Mouse (Mus musculus): ENCODE data around the gene Chst3.

DNA sequence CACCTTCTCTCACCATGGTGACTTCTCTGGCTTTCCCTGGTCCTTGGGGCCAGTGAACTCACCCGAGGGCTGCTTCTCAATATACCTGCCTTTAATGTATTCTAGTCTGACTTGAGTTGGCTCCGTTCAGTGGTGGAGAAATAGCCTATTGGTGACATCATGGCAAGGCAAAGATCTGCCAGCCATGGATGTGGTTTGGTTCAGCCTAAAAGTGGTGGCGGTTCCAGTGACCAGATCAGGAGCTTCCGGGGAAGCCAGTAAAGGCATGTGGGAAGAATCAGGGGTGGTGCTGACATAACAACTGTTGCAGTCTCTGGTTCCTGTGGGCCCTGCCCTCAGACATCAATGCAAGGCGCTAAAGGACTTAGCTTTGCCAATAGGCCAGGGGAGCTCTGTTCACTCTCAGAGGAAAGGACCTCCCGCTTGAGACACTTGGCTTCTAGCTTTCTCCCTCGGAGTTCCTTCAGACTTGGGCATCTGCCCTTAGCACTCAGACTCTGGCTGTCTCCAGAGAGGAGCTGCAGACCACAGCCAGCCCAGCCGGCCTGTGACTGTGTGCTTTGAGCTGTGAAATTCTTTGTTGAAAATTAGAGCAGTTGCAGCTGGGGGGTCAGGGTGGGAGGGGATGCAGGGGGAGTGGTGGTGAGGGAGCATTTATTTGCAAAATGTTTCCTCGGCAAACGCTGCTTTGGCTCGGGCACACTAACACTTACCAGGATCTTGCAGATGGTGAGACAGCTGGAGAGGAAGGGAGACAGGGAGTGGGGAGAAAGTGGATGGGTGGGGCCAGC lies 6.3 kb downstream of the Chst3 start:
- no peak for TF ChIP-seq CTCF (IDR thresholded peaks at IDR 0.05; ENCODE audit: low read depth)
- no peak for TF ChIP-seq EP300 (IDR thresholded peaks at IDR 0.05; ENCODE audit: low read depth)
